Mouse (Mus musculus): ENCODE data around the gene Ifi209. TPM values are rescaled to one million over a fixed set of nuclear protein-coding genes. Genes with fewer than 3 reads are reported as not detected.
"Not testable (repeated sequence)": the region's sequence is repeated elsewhere in the genome, so short reads cannot be mapped to it uniquely, and the experiment has no call there.

The Ifi209 gene
- total RNA-seq (2014; rRNA removed; ENCODE audit: low replicate concordance) (1.0 TPM in 1 of 2 replicates, not detected in the other), polyA plus RNA-seq (2015; fragmentation: Nextera tagmentation; extraction: Ambion mirVana) (0.15 and 0.18 TPM in 2 replicates)

DNA sequence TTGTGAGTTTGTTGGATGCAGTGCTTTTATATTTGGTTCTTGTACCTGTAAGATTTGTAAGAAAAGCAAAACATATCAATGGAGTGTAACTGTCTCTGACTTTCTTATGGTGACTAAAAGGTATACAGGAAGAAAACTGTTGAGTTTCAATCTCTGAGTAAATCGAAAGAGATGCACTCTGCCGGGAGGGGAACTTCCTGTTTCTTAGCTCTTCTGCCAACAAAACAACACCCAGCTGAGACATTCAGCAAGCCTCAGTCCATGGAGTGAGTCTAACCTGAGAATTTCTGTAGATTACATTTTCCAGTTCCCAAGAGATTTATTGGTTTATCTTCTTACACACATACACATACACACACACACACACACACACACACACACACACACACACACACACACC is at the start of gene Ifi209:
Gene Ifi209, plus strand, starts transcription at position 296 of the 400 bp plus-strand sequence.
- not testable (repeated sequence) for H3K4me2 ChIP-seq (ENCODE audit: low read depth, low read length); H3K4me1 ChIP-seq (ENCODE audit: control insufficient read depth, insufficient read depth); ATAC-seq (ENCODE audit: insufficient read depth, low read depth); H3K36me3 ChIP-seq (replicated peaks; ENCODE audit: control insufficient read depth, insufficient read depth, low read length); H3K9me3 ChIP-seq (replicated peaks; ENCODE audit: control insufficient read depth, low read length); H3K27ac ChIP-seq (ENCODE audit: low read depth); DNase-seq (ENCODE audit: low spot score); H3K9ac ChIP-seq (replicated peaks; ENCODE audit: low read depth, low read length); H3K27me3 ChIP-seq (ENCODE audit: control insufficient read depth, insufficient read depth, low read length); H3K4me3 ChIP-seq (ENCODE audit: low read depth, low read length)
- 50% methylated on average over 2 of the region's 2 CpGs for WGBS

DNA sequence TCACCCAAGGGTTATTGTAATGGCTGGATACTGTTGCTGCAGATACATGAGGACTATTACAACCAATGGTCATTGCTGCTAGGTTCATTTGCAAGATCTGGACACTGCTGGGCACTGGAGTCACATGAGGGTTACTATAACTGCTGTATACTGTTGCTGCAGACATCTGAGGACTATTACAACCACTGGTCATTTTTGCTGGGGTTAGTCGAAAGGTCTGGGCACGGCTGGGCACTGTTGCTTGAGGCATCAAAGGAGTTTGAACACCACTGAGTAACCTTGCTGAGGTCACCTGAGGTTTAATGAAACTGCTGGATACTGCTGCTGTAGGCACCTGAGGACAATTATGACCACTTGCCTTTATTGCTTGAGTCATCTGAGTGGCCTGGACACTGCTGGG is 41.0 kb upstream of the Ifi209 start:
- H3K9ac ChIP-seq (replicated peaks; ENCODE audit: low read depth, low read length); ATAC-seq (ENCODE audit: insufficient read depth, low read depth); H3K4me2 ChIP-seq (ENCODE audit: low read depth, low read length); H3K36me3 ChIP-seq (replicated peaks; ENCODE audit: control insufficient read depth, insufficient read depth, low read length); H3K27ac ChIP-seq (ENCODE audit: low read depth); H3K9me3 ChIP-seq (replicated peaks; ENCODE audit: control insufficient read depth, low read length); H3K27me3 ChIP-seq (ENCODE audit: control insufficient read depth, insufficient read depth, low read length); DNase-seq (ENCODE audit: low spot score); H3K4me1 ChIP-seq (ENCODE audit: control insufficient read depth, insufficient read depth); H3K4me3 ChIP-seq (ENCODE audit: low read depth, low read length): not testable (repeated sequence)
- 86% methylated on average over 2 of the region's 2 CpGs for WGBS

DNA sequence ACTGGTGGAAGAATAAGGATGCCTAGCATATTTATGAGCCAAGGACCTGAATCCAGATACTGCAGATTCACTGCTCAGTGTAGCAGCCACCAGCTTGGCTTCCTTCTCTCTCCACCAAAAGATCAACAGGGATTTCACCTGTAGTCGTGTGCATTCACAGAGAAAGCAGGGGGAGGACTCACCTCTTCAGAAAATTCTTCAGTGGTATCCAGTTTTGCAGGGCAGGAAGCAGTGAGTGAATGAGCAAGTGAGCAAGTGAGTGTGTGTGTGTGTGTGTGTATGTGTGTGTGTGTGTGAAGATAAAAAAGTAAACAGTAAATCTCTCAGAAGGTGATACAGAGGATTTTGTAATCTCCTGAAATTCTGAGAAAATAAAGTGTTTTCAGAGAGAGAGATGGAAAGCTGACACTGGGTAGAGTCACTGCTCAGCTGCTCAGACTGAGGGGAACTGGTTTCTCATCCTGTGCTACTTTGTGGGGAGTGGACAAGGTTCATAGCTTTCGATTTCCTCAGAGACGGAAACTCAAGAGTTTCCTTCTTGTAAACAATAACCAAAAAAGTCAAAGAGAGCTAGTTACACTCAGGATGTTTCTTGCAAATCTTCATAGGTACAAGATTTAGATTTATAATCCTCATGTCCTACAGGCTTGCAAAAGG is 31.8 kb upstream of the Ifi209 start, which contains the start of gene Ifi213:
Gene Ifi213, minus strand, starts transcription at position 437 of the 657 bp plus-strand sequence.
- not testable (repeated sequence) for H3K36me3 ChIP-seq (replicated peaks; ENCODE audit: control insufficient read depth, insufficient read depth, low read length); H3K4me1 ChIP-seq (ENCODE audit: control insufficient read depth, insufficient read depth); H3K27ac ChIP-seq (ENCODE audit: low read depth); H3K27me3 ChIP-seq (ENCODE audit: control insufficient read depth, insufficient read depth, low read length); H3K9me3 ChIP-seq (replicated peaks; ENCODE audit: control insufficient read depth, low read length); H3K4me3 ChIP-seq (ENCODE audit: low read depth, low read length); H3K9ac ChIP-seq (replicated peaks; ENCODE audit: low read depth, low read length); ATAC-seq (ENCODE audit: insufficient read depth, low read depth); H3K4me2 ChIP-seq (ENCODE audit: low read depth, low read length); DNase-seq (ENCODE audit: low spot score)
- WGBS: 58% methylated on average over 3 of the region's 3 CpGs

DNA sequence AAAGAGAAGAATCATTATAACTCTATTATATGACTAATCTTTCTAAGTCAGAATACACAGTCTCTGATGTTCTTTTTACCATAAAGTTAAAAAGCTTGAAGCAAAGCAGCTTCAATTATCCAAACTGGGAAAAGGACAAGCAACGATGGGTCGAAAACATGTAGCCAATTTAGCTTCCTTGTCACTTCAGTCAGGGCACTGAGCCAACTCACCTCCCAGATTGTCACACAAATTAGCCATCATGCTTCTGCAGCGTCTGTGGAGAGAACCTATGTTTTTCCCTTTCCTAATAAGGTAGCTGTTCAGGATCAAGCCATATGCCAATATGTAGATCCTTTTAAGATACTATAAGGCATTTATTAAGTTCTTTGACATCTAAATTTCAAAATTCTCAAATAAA is 20.4 kb upstream of the Ifi209 start:
- not testable (repeated sequence) for H3K36me3 ChIP-seq (replicated peaks; ENCODE audit: control insufficient read depth, insufficient read depth, low read length); ATAC-seq (ENCODE audit: insufficient read depth, low read depth); H3K9ac ChIP-seq (replicated peaks; ENCODE audit: low read depth, low read length); H3K4me2 ChIP-seq (ENCODE audit: low read depth, low read length); H3K9me3 ChIP-seq (replicated peaks; ENCODE audit: control insufficient read depth, low read length); H3K27ac ChIP-seq (ENCODE audit: low read depth); H3K27me3 ChIP-seq (ENCODE audit: control insufficient read depth, insufficient read depth, low read length); H3K4me3 ChIP-seq (ENCODE audit: low read depth, low read length); H3K4me1 ChIP-seq (ENCODE audit: control insufficient read depth, insufficient read depth); DNase-seq (ENCODE audit: low spot score)
- 63% methylated on average over 3 of the region's 3 CpGs for WGBS

DNA sequence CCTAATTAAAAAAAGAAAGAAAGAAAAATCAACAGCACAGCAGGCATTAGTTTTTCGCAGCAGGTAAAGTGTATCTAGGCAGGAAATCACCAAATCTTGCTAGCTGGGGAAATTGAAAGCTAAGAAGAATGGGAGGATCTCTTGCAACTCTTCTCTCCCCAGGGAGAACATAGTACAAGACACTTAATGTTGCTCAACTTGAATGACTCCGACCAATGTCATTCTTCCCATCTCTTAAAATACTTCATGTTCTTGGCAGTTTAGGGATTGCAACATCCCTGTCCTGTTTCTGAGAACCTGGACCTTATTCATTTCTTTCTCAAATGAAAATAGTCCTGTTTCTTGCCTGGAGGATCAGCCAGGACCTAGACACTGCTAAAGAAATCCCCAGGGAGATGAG is 8.5 kb upstream of the Ifi209 start:
- H3K4me2 ChIP-seq (ENCODE audit: low read depth, low read length); H3K4me1 ChIP-seq (ENCODE audit: control insufficient read depth, insufficient read depth); H3K9ac ChIP-seq (replicated peaks; ENCODE audit: low read depth, low read length); ATAC-seq (ENCODE audit: insufficient read depth, low read depth); H3K36me3 ChIP-seq (replicated peaks; ENCODE audit: control insufficient read depth, insufficient read depth, low read length); DNase-seq (ENCODE audit: low spot score); H3K4me3 ChIP-seq (ENCODE audit: low read depth, low read length); H3K27ac ChIP-seq (ENCODE audit: low read depth); H3K9me3 ChIP-seq (replicated peaks; ENCODE audit: control insufficient read depth, low read length); H3K27me3 ChIP-seq (ENCODE audit: control insufficient read depth, insufficient read depth, low read length): not testable (repeated sequence)
- WGBS: 63% methylated on average over 2 of the region's 2 CpGs

DNA sequence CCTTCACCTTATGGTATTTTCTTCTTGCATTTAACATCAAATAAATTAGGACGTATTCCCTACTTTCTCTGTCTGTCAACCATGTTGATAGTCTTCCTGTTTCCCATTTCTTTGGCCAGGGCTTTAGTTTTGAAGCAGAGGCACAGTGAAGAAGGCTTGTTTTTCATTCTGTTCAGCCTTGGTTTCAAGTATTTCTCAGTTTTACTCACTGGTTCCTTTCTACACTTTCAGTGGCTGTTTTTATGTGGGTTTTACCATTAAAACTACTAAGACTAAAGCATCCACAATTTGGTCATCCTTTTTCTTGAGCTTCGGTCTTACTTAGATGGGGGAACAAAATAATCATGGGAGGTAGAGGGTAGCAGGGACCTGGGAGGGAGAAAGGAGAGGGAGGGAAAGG is 6.7 kb upstream of the Ifi209 start:
- Histone ChIP-seq H3K36me3 (replicated peaks; ENCODE audit: control insufficient read depth, insufficient read depth, low read length) (no peaks in the 10 kb centered on the region), H3K4me3 (ENCODE audit: low read depth, low read length) (no peak overlapping the region)
- 76% methylated on average over 2 of the region's 2 CpGs for WGBS

More for the DNA sequence above, 6.7 kb upstream of the Ifi209 start:
- H3K27me3 ChIP-seq (ENCODE audit: control insufficient read depth, insufficient read depth, low read length): no peaks in the 10 kb centered on the region
- TF ChIP-seq CTCF (IDR thresholded peaks at IDR 0.05; ENCODE audit: low read depth) (no peak), EP300 (IDR thresholded peaks at IDR 0.05; ENCODE audit: low read depth) (no peak)
- no peak overlapping the region for H3K9ac ChIP-seq (replicated peaks; ENCODE audit: low read depth, low read length)
- no peak for ATAC-seq (ENCODE audit: insufficient read depth, low read depth)
- no peaks in the 10 kb centered on the region for H3K4me1 ChIP-seq (ENCODE audit: control insufficient read depth, insufficient read depth)
- H3K4me2 ChIP-seq (ENCODE audit: low read depth, low read length): no peak overlapping the region
- no peak for DNase-seq (ENCODE audit: low spot score)
- no peaks in the 10 kb centered on the region for H3K9me3 ChIP-seq (replicated peaks; ENCODE audit: control insufficient read depth, low read length)
- H3K27ac ChIP-seq (ENCODE audit: low read depth): no peak overlapping the region
